8 mouse cellular contexts compared by ENCODE assay signal in the genomic region with DNA sequence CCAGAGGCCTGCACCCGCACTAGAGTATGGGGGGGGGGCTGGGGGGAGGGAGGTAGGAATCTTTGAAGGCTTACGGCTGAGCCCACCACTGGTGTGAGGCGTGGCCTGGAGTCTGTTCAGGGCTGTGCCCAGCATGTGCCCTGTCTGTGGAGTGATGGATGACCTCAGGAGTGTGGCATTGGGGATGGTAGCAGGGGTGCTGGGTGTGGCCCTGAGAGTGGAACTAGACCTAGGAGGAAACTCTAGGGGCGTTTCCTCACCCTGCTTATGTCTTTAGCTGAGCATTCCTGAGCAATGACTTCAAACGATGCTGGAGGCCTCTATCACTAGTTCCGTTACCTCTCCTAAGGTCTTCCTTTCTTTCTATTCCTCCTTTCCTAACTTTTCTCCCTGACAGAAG. TPM values are rescaled to one million over a fixed set of nuclear protein-coding genes. Genes with fewer than 3 reads are reported as not detected.
DNase-seq lines count a peak whose midpoint lies in the region; ATAC-seq lines count a peak whose summit lies in the region.

No protein-coding gene starts in this region.

- H3K27ac ChIP-seq in embryonic facial prominence, embryonic 10.5 days (replicated peaks), result peak overlapping the region; percentile 89
- peak overlapping the region; percentile 42; the same call in 1 of the 2 replicates for H3K27ac ChIP-seq in liver, embryonic 15.5 days (replicated peaks)
- H3K27ac ChIP-seq in neural tube, embryonic 15.5 days (replicated peaks), result peak overlapping the region; percentile 84; the same call in 1 of the 2 replicates

- no peaks in the 10 kb centered on the region for H3K27me3 ChIP-seq in embryonic facial prominence, embryonic 10.5 days (replicated peaks; ENCODE audit: low read depth, poor library complexity, severe bottlenecking)
- H3K27me3 ChIP-seq in liver, embryonic 15.5 days, result no peaks in the 10 kb centered on the region
- no peaks in the 10 kb centered on the region for H3K27me3 ChIP-seq in neural tube, embryonic 15.5 days (replicated peaks)

- peak overlapping the region; percentile 67 for H3K4me2 ChIP-seq in liver, embryonic 15.5 days
- peak overlapping the region; percentile 69 for H3K4me2 ChIP-seq in neural tube, embryonic 15.5 days

- ATAC-seq in liver, embryonic 15.5 days (ENCODE audit: insufficient read depth), result no peak
- ATAC-seq in neural tube, embryonic 15.5 days (ENCODE audit: low FRiP score), result peak; percentile 16

- DNase-seq in adrenal gland, adult 2 months, result peak; percentile 40
- no peak for DNase-seq in adrenal gland, postnatal 25 days
- DNase-seq in embryonic facial prominence, embryonic 10.5 days (ENCODE audit: low spot score), result no peak
- DNase-seq in heart, postnatal 36 days, result peak; percentile 44 to 55
- DNase-seq in gastrocnemius, postnatal 10 days, result no peak
- DNase-seq in spleen, postnatal 10 days (ENCODE audit: low spot score in 2 of 2), result no peak

- H3K4me1 ChIP-seq in embryonic facial prominence, embryonic 10.5 days, result peaks cover 50% of the 10 kb centered on the region
- peaks cover 41% of the 10 kb centered on the region for H3K4me1 ChIP-seq in liver, embryonic 15.5 days (replicated peaks)
- H3K4me1 ChIP-seq in neural tube, embryonic 15.5 days, result peaks cover 42% of the 10 kb centered on the region

- H3K9ac ChIP-seq in liver, embryonic 15.5 days, result 0 out of 2 replicates have a peak overlapping the region, but pooled peaks have one; percentile 22
- peak overlapping the region; percentile 79; the same call in 1 of the 2 replicates for H3K9ac ChIP-seq in neural tube, embryonic 15.5 days (replicated peaks)

- intact Hi-C loops in heart, postnatal 36 days (cut with DNase I), result no loop called here

- peaks cover 20% of the 10 kb centered on the region for H3K36me3 ChIP-seq in embryonic facial prominence, embryonic 10.5 days (replicated peaks)
- 0 out of 2 replicates have a peak, but pooled peaks cover 5% of the 10 kb centered on the region for H3K36me3 ChIP-seq in liver, embryonic 15.5 days (replicated peaks)
- H3K36me3 ChIP-seq in neural tube, embryonic 15.5 days, result peaks cover 21% of the 10 kb centered on the region

- peak overlapping the region; percentile 58 for H3K4me3 ChIP-seq in embryonic facial prominence, embryonic 10.5 days
- peak overlapping the region; percentile 50 for H3K4me3 ChIP-seq in liver, embryonic 15.5 days (replicated peaks)
- H3K4me3 ChIP-seq in neural tube, embryonic 15.5 days (replicated peaks), result peak overlapping the region; percentile 63

- no peaks in the 10 kb centered on the region for H3K9me3 ChIP-seq in embryonic facial prominence, embryonic 10.5 days
- no peaks in the 10 kb centered on the region for H3K9me3 ChIP-seq in liver, embryonic 15.5 days (replicated peaks)
- H3K9me3 ChIP-seq in neural tube, embryonic 15.5 days (replicated peaks), result no peaks in the 10 kb centered on the region

- 51% methylated on average over 6 of the region's 6 CpGs for WGBS in embryonic facial prominence, embryonic 10.5 days
- 48% methylated on average over 6 of the region's 6 CpGs for WGBS in liver, embryonic 15.5 days (ENCODE audit: insufficient replicate concordance)
- 26% methylated on average over 6 of the region's 6 CpGs for WGBS in neural tube, embryonic 15.5 days

RNA-seq across cellular contexts. Expression of gene Prkcg, which starts 2.2 kb away (rescaled TPM):
- 1 to 10 TPM in 1 of 2 experiments, under 1 TPM in 1; 0.32 to 1.5 TPM for total RNA-seq in adrenal gland, adult 2 months (2021)
- polyA plus RNA-seq in adrenal gland, adult 2 months (2012; rRNA removed), result 1.5 and 1.6 TPM in 2 replicates
- total RNA-seq in adrenal gland, postnatal 25 days (2021), result 1.0 and 1.2 TPM in 2 replicates
- polyA plus RNA-seq in embryonic facial prominence, embryonic 10.5 days (2016; fragmentation: Nextera tagmentation; extraction: Ambion mirVana), result 0.36 and 0.44 TPM in 2 replicates
- 1 to 10 TPM; 1.8 to 2.5 TPM for total RNA-seq in heart, postnatal 36 days (2021)
- polyA plus RNA-seq in liver, embryonic 15.5 days (2015; fragmentation: Nextera tagmentation; extraction: Ambion mirVana), result 0.05 TPM in 1 of 2 replicates, not detected in the other
- 1.3 and 1.4 TPM in 2 replicates for polyA plus RNA-seq in neural tube, embryonic 15.5 days (2015; fragmentation: Nextera tagmentation; extraction: Ambion mirVana)
- 1 to 10 TPM; 2.2 to 4.5 TPM for total RNA-seq in gastrocnemius, postnatal 10 days (2021)

RNA-seq across cellular contexts. Expression of gene Myadm, which starts 2.3 kb away (rescaled TPM):
- 10 to 100 TPM; 65.1 to 90.8 TPM for total RNA-seq in adrenal gland, adult 2 months (2021)
- polyA plus RNA-seq in adrenal gland, adult 2 months (2012; rRNA removed), result 199 and 200 TPM in 2 replicates
- 64.5 and 71.5 TPM in 2 replicates for total RNA-seq in adrenal gland, postnatal 25 days (2021)
- 27.5 and 28.2 TPM in 2 replicates for polyA plus RNA-seq in embryonic facial prominence, embryonic 10.5 days (2016; fragmentation: Nextera tagmentation; extraction: Ambion mirVana)
- total RNA-seq in heart, postnatal 36 days (2021), result 100 to 1,000 TPM; 160 to 162 TPM
- polyA plus RNA-seq in liver, embryonic 15.5 days (2015; fragmentation: Nextera tagmentation; extraction: Ambion mirVana), result 31.5 and 41.0 TPM in 2 replicates
- polyA plus RNA-seq in neural tube, embryonic 15.5 days (2015; fragmentation: Nextera tagmentation; extraction: Ambion mirVana), result 43.9 and 58.7 TPM in 2 replicates
- 100 to 1,000 TPM in 1 of 2 experiments, 10 to 100 TPM in 1; 71.6 to 100 TPM for total RNA-seq in gastrocnemius, postnatal 10 days (2021)

RNA-seq across cellular contexts. Expression of gene Cacng7, which starts 41.6 kb away (rescaled TPM):
- 10 to 100 TPM in 1 of 2 experiments, 1 to 10 TPM in 1; 9.1 to 14.2 TPM for total RNA-seq in adrenal gland, adult 2 months (2021)
- polyA plus RNA-seq in adrenal gland, adult 2 months (2012; rRNA removed), result 11.4 and 14.8 TPM in 2 replicates
- total RNA-seq in adrenal gland, postnatal 25 days (2021), result 6.6 and 10.1 TPM in 2 replicates
- 1.2 and 1.9 TPM in 2 replicates for polyA plus RNA-seq in embryonic facial prominence, embryonic 10.5 days (2016; fragmentation: Nextera tagmentation; extraction: Ambion mirVana)
- 1 to 10 TPM; 3.7 to 4.7 TPM for total RNA-seq in heart, postnatal 36 days (2021)
- 0.03 TPM in 1 of 2 replicates, not detected in the other for polyA plus RNA-seq in liver, embryonic 15.5 days (2015; fragmentation: Nextera tagmentation; extraction: Ambion mirVana)
- polyA plus RNA-seq in neural tube, embryonic 15.5 days (2015; fragmentation: Nextera tagmentation; extraction: Ambion mirVana), result 3.4 and 4.1 TPM in 2 replicates
- total RNA-seq in gastrocnemius, postnatal 10 days (2021), result 10 to 100 TPM in 1 of 2 experiments, 1 to 10 TPM in 1; 9.7 to 10.2 TPM

RNA-seq across cellular contexts. Expression of gene Nlrp12, which starts 41.7 kb away (rescaled TPM):
- total RNA-seq in adrenal gland, adult 2 months (2021), result not detected
- polyA plus RNA-seq in adrenal gland, adult 2 months (2012; rRNA removed), result 0.01 TPM in 1 of 2 replicates, not detected in the other
- total RNA-seq in adrenal gland, postnatal 25 days (2021), result not detected in 2 replicates
- polyA plus RNA-seq in embryonic facial prominence, embryonic 10.5 days (2016; fragmentation: Nextera tagmentation; extraction: Ambion mirVana), result 0.02 TPM in 1 of 2 replicates, not detected in the other
- not detected for total RNA-seq in heart, postnatal 36 days (2021)
- polyA plus RNA-seq in liver, embryonic 15.5 days (2015; fragmentation: Nextera tagmentation; extraction: Ambion mirVana), result 0.33 and 0.35 TPM in 2 replicates
- polyA plus RNA-seq in neural tube, embryonic 15.5 days (2015; fragmentation: Nextera tagmentation; extraction: Ambion mirVana), result not detected in 2 replicates
- under 1 TPM in 1 of 2 experiments, not detected in 1; 0.09 TPM for total RNA-seq in gastrocnemius, postnatal 10 days (2021)

Comparison
In these comparisons a context has a peak if more than half of its experiments do, and no peak if none do; other contexts are left out.
1. DNase-seq: peak in adrenal gland, adult 2 months (single experiment) and heart, postnatal 36 days (2 of 2); none in adrenal gland, postnatal 25 days (single experiment), embryonic facial prominence, embryonic 10.5 days (single experiment), gastrocnemius, postnatal 10 days (single experiment) and spleen, postnatal 10 days (0 of 2).
2. Peak in every context shown above with its lines, with median percentiles within 50 percentile points of each other: H3K27ac ChIP-seq and H3K4me3 ChIP-seq.